Mouse (Mus musculus): ENCODE results near the gene 4933417A18Rik. TPM values are rescaled to one million over a fixed set of nuclear protein-coding genes. Genes with fewer than 3 reads are reported as not detected.

4933417A18Rik gene
- polyA plus RNA-seq, 1 experiment = not detected

GRCm38 (mm10) chr13:34993085-34993484 lies 68.9 kb downstream of the 4933417A18Rik start:
- Histone ChIP-seq H3K27me3 (ENCODE audit: control insufficient read depth, insufficient read depth, insufficient read length) (no peaks in the 10 kb centered on the region), H3K79me3 (ENCODE audit: low read depth) (no peaks in the 10 kb centered on the region), H3K36me3 (ENCODE audit: control insufficient read depth, insufficient read depth) (peaks cover 17% of the 10 kb centered on the region), H3ac (ENCODE audit: control insufficient read depth, insufficient read length, low read depth) (peak overlapping the region; percentile 91), H3K4me3 (ENCODE audit: insufficient read depth, poor library complexity, severe bottlenecking) (peak overlapping the region; percentile 49), H3K79me2 (ENCODE audit: control insufficient read depth, insufficient read depth) (no peaks in the 10 kb centered on the region)
- no peak for TF ChIP-seq MYOD1 (IDR thresholded peaks at IDR 0.05; ENCODE audit: control insufficient read depth, insufficient read length, low read depth)
- TF ChIP-seq USF1 (IDR thresholded peaks at IDR 0.05; ENCODE audit: low read depth) = no peak
- TF ChIP-seq CTCF (IDR thresholded peaks at IDR 0.05; ENCODE audit: control insufficient read depth, insufficient read depth, insufficient read length) = no peak
- no peak for TF ChIP-seq FOSL1 (IDR thresholded peaks at IDR 0.05; ENCODE audit: insufficient read depth, low read length, poor library complexity, severe bottlenecking)
- TF ChIP-seq MYOG (IDR thresholded peaks at IDR 0.05; ENCODE audit: control insufficient read depth, extremely low read depth, insufficient read length) = no peak
- TF ChIP-seq CEBPB (IDR thresholded peaks at IDR 0.05; ENCODE audit: low read depth) = no peak
- no peak for TF ChIP-seq MAX (IDR thresholded peaks at IDR 0.05)

GRCm38 (mm10) chr13:34993595-34993982 lies 69.4 kb downstream of the 4933417A18Rik start:
- Histone ChIP-seq H3K36me3 (ENCODE audit: control insufficient read depth, insufficient read depth) (peaks cover 13% of the 10 kb centered on the region), H3K27me3 (ENCODE audit: control insufficient read depth, insufficient read depth, insufficient read length) (no peaks in the 10 kb centered on the region), H3K79me2 (ENCODE audit: control insufficient read depth, insufficient read depth) (no peaks in the 10 kb centered on the region), H3K4me3 (ENCODE audit: insufficient read depth, poor library complexity, severe bottlenecking) (peak overlapping the region; percentile 49), H3ac (ENCODE audit: control insufficient read depth, insufficient read length, low read depth) (peak overlapping the region; percentile 91), H3K79me3 (ENCODE audit: low read depth) (no peaks in the 10 kb centered on the region)
- no peak for TF ChIP-seq MAX (IDR thresholded peaks at IDR 0.05)
- TF ChIP-seq MYOD1 (IDR thresholded peaks at IDR 0.05; ENCODE audit: control insufficient read depth, insufficient read length, low read depth) = no peak
- TF ChIP-seq MYOG (IDR thresholded peaks at IDR 0.05; ENCODE audit: control insufficient read depth, extremely low read depth, insufficient read length) = no peak
- no peak for TF ChIP-seq CEBPB (IDR thresholded peaks at IDR 0.05; ENCODE audit: low read depth)
- no peak for TF ChIP-seq FOSL1 (IDR thresholded peaks at IDR 0.05; ENCODE audit: insufficient read depth, low read length, poor library complexity, severe bottlenecking)
- no peak for TF ChIP-seq USF1 (IDR thresholded peaks at IDR 0.05; ENCODE audit: low read depth)
- TF ChIP-seq CTCF (IDR thresholded peaks at IDR 0.05; ENCODE audit: control insufficient read depth, insufficient read depth, insufficient read length) = no peak

- H3K27me3 ChIP-seq (ENCODE audit: control insufficient read depth, insufficient read depth, insufficient read length) = no peaks in the 10 kb centered on the region
- no peaks in the 10 kb centered on the region for H3K79me2 ChIP-seq (ENCODE audit: control insufficient read depth, insufficient read depth)
- H3ac ChIP-seq (ENCODE audit: control insufficient read depth, insufficient read length, low read depth) = peak overlapping the region; percentile 91
- TF ChIP-seq MAX (IDR thresholded peaks at IDR 0.05) (no peak), CEBPB (IDR thresholded peaks at IDR 0.05; ENCODE audit: low read depth) (no peak), CTCF (IDR thresholded peaks at IDR 0.05; ENCODE audit: control insufficient read depth, insufficient read depth, insufficient read length) (no peak), MYOG (IDR thresholded peaks at IDR 0.05; ENCODE audit: control insufficient read depth, extremely low read depth, insufficient read length) (no peak), FOSL1 (IDR thresholded peaks at IDR 0.05; ENCODE audit: insufficient read depth, low read length, poor library complexity, severe bottlenecking) (no peak), USF1 (IDR thresholded peaks at IDR 0.05; ENCODE audit: low read depth) (no peak), MYOD1 (IDR thresholded peaks at IDR 0.05; ENCODE audit: control insufficient read depth, insufficient read length, low read depth) (no peak)
- H3K4me3 ChIP-seq (ENCODE audit: insufficient read depth, poor library complexity, severe bottlenecking) = peak overlapping the region; percentile 49
- H3K79me3 ChIP-seq (ENCODE audit: low read depth) = no peaks in the 10 kb centered on the region
- H3K36me3 ChIP-seq (ENCODE audit: control insufficient read depth, insufficient read depth) = peaks cover 7% of the 10 kb centered on the region
These were observed 70.0 kb downstream of the 4933417A18Rik start for GRCm38 (mm10) chr13:34993983-34994811.

- H3ac ChIP-seq (ENCODE audit: control insufficient read depth, insufficient read length, low read depth) = no peak overlapping the region
These were observed 71.7 kb downstream of the 4933417A18Rik start for GRCm38 (mm10) chr13:34995925-34996324.

More at GRCm38 (mm10) chr13:34995925-34996324, 71.7 kb downstream of the 4933417A18Rik start:
- Histone ChIP-seq H3K27me3 (ENCODE audit: control insufficient read depth, insufficient read depth, insufficient read length) (no peaks in the 10 kb centered on the region), H3K79me3 (ENCODE audit: low read depth) (no peaks in the 10 kb centered on the region), H3K4me3 (ENCODE audit: insufficient read depth, poor library complexity, severe bottlenecking) (no peak overlapping the region), H3K79me2 (ENCODE audit: control insufficient read depth, insufficient read depth) (no peaks in the 10 kb centered on the region), H3K36me3 (ENCODE audit: control insufficient read depth, insufficient read depth) (no peaks in the 10 kb centered on the region)
- no peak for TF ChIP-seq MAX (IDR thresholded peaks at IDR 0.05)
- TF ChIP-seq FOSL1 (IDR thresholded peaks at IDR 0.05; ENCODE audit: insufficient read depth, low read length, poor library complexity, severe bottlenecking) = no peak
- no peak for TF ChIP-seq CEBPB (IDR thresholded peaks at IDR 0.05; ENCODE audit: low read depth)
- no peak for TF ChIP-seq CTCF (IDR thresholded peaks at IDR 0.05; ENCODE audit: control insufficient read depth, insufficient read depth, insufficient read length)
- no peak for TF ChIP-seq MYOD1 (IDR thresholded peaks at IDR 0.05; ENCODE audit: control insufficient read depth, insufficient read length, low read depth)
- no peak for TF ChIP-seq MYOG (IDR thresholded peaks at IDR 0.05; ENCODE audit: control insufficient read depth, extremely low read depth, insufficient read length)
- TF ChIP-seq USF1 (IDR thresholded peaks at IDR 0.05; ENCODE audit: low read depth) = no peak

Other genes starting within 250 kb of the 4933417A18Rik start
- not detected for gene Fam50b, start 189.6 kb upstream of the 4933417A18Rik start, polyA plus RNA-seq (2012; fragmentation: generic; extraction: Trizol)
- 8.5 TPM for gene Prpf4b, start 49.1 kb upstream of the 4933417A18Rik start, polyA plus RNA-seq (2012; fragmentation: generic; extraction: Trizol)
- gene Fam217a, start 99 bp upstream of the 4933417A18Rik start, polyA plus RNA-seq (2012; fragmentation: generic; extraction: Trizol) = not detected
- gene Eci3, start 39.4 kb downstream of the 4933417A18Rik start, polyA plus RNA-seq (2012; fragmentation: generic; extraction: Trizol) = not detected
- gene Eci2, start 102.7 kb downstream of the 4933417A18Rik start, polyA plus RNA-seq (2012; fragmentation: generic; extraction: Trizol) = 61.8 TPM